Comparison of ENCODE assay signal across 26 mouse cellular contexts in genomic region chr14:32833847-32834246, GRCm38 (mm10). TPM values are rescaled to one million over a fixed set of nuclear protein-coding genes. Genes with fewer than 3 reads are reported as not detected.
DNase-seq lines count a peak whose midpoint lies in the region; ATAC-seq and TF ChIP-seq lines count a peak whose summit lies in the region.
"Had no signal": no experiment of that assay in that cellular context is flagged by ENCODE, and none has a peak within 500 bp of the region (broad histone marks: within the 10 kb centered on the region; RNA-seq: fewer than 3 reads in every experiment).

TSS of gene Fam170b (plus strand) at chr14:32833962.

- H3K27ac ChIP-seq in forebrain, embryonic 11.5 days (ENCODE audit: low read depth, low read length), result no peak within 1 kb of the TSS
- no peak within 1 kb of the TSS for H3K27ac ChIP-seq in forebrain, embryonic 12.5 days
- H3K27ac ChIP-seq in heart, adult 2 months, result no peak within 1 kb of the TSS
- 0 out of 2 replicates have a peak within 1 kb of the TSS, but pooled peaks have one; percentile 4 for H3K27ac ChIP-seq in heart, embryonic 10.5 days
- peak within 1 kb of the TSS; percentile 71 for H3K27ac ChIP-seq in testis, adult 2 months (ENCODE audit: control insufficient read depth, insufficient read depth, low read depth, low read length)

- no peak for TF ChIP-seq CTCF in heart, adult 2 months (IDR thresholded peaks at IDR 0.05)
- TF ChIP-seq CTCF in testis, adult 2 months (IDR thresholded peaks at IDR 0.05; ENCODE audit: control insufficient read depth, insufficient read depth, insufficient replicate concordance, low read depth, low read length), result no peak

- peak; percentile 37 for DNase-seq in forebrain, embryonic 11.5 days (ENCODE audit: low spot score)
- peak; percentile 62 for DNase-seq in heart, adult 11 months
- DNase-seq in heart, adult 2 months, result no peak
- DNase-seq in heart, embryonic 10.5 days (ENCODE audit: low spot score), result peak; percentile 61
- no peak for DNase-seq in heart, postnatal 14 days
- DNase-seq in testis, postnatal 10 days (ENCODE audit: low spot score), result no peak
- DNase-seq: adrenal gland, adult 2 months; adrenal gland, adult 8-10 months; adrenal gland, postnatal 10 days; adrenal gland, postnatal 14 days; adrenal gland, postnatal 25 days; adrenal gland, postnatal 36 days; B cell, adult 2 months; cerebellum, adult 11 months; cerebellum, adult 11-12 months had no signal

- intact Hi-C loops in heart, adult 2 months (cut with DNase I), result no loop called here
- intact Hi-C loops in heart, postnatal 14 days (cut with DNase I), result no loop called here

- ATAC-seq in forebrain, embryonic 11.5 days (replicated peaks; ENCODE audit: low FRiP score), result no peak
- no peak for ATAC-seq in forebrain, embryonic 12.5 days (ENCODE audit: low FRiP score)
- ATAC-seq: activated CD4-positive, CD25-positive, alpha-beta regulatory T cell, adult 4 months; CD4-positive, CD25-positive, alpha-beta regulatory T cell, adult 4 months; Patski had no signal

- TF ChIP-seq POLR2A in heart, adult 2 months (IDR thresholded peaks at IDR 0.05; ENCODE audit: insufficient read depth, low read depth, low read length), result no peak
- peak; percentile 87; the same call in 1 of the 2 replicates for TF ChIP-seq POLR2A in testis, adult 2 months (IDR thresholded peaks at IDR 0.05; ENCODE audit: control insufficient read depth, low read depth, low read length)

- H3K4me3 ChIP-seq in forebrain, embryonic 11.5 days (ENCODE audit: low read depth, low read length), result no peak within 1 kb of the TSS
- no peak within 1 kb of the TSS for H3K4me3 ChIP-seq in forebrain, embryonic 12.5 days (replicated peaks)
- no peak within 1 kb of the TSS for H3K4me3 ChIP-seq in heart, adult 2 months
- no peak within 1 kb of the TSS for H3K4me3 ChIP-seq in heart, embryonic 10.5 days
- H3K4me3 ChIP-seq in testis, adult 2 months (ENCODE audit: control insufficient read depth, low read depth, low read length), result peak within 1 kb of the TSS; percentile 92

- H3K27me3 ChIP-seq in forebrain, embryonic 11.5 days (ENCODE audit: control insufficient read depth, insufficient read depth, low read length), result no peaks in the 10 kb centered on the region
- H3K27me3 ChIP-seq in forebrain, embryonic 12.5 days, result 0 out of 2 replicates have a peak, but pooled peaks cover 3% of the 10 kb centered on the region
- H3K27me3 ChIP-seq in heart, adult 2 months (ENCODE audit: control insufficient read depth, insufficient read depth, low read length), result peaks cover 3% of the 10 kb centered on the region
- H3K27me3 ChIP-seq in heart, embryonic 10.5 days (ENCODE audit: insufficient read depth, poor library complexity, severe bottlenecking), result peaks cover 22% of the 10 kb centered on the region
- H3K27me3 ChIP-seq in testis, adult 2 months (ENCODE audit: control insufficient read depth, insufficient read depth, low read length), result no peaks in the 10 kb centered on the region
- H3K27me3 ChIP-seq: CH12.LX had no signal

- H3K9me3 ChIP-seq in forebrain, embryonic 11.5 days (ENCODE audit: control insufficient read depth, low read length), result no peaks in the 10 kb centered on the region
- H3K9me3 ChIP-seq in forebrain, embryonic 12.5 days, result no peaks in the 10 kb centered on the region
- H3K9me3 ChIP-seq in heart, embryonic 10.5 days, result no peaks in the 10 kb centered on the region

- H3K4me2 ChIP-seq in forebrain, embryonic 11.5 days (ENCODE audit: low read depth, low read length, severe bottlenecking), result no peak within 1 kb of the TSS
- H3K4me2 ChIP-seq in forebrain, embryonic 12.5 days, result no peak within 1 kb of the TSS

- H3K79me2 ChIP-seq in heart, adult 2 months (replicated peaks; ENCODE audit: control insufficient read depth, insufficient read depth, low read length), result no peaks in the 10 kb centered on the region

- 88% methylated on average over 8 of the region's 8 CpGs for WGBS in forebrain, embryonic 11.5 days
- 85% methylated on average over 8 of the region's 8 CpGs for WGBS in forebrain, embryonic 12.5 days
- 76% methylated on average over 8 of the region's 8 CpGs for WGBS in heart, adult 2 months
- WGBS in heart, embryonic 10.5 days, result 75% methylated on average over 8 of the region's 8 CpGs

- H3K9ac ChIP-seq in forebrain, embryonic 11.5 days (ENCODE audit: low read length), result no peak within 1 kb of the TSS
- no peak within 1 kb of the TSS for H3K9ac ChIP-seq in forebrain, embryonic 12.5 days
- H3K9ac ChIP-seq in heart, adult 2 months (ENCODE audit: low read depth, low read length), result no peak within 1 kb of the TSS

- TF ChIP-seq EP300 in heart, adult 2 months (IDR thresholded peaks at IDR 0.05; ENCODE audit: insufficient read depth, low read depth, low read length), result no peak

- no peaks in the 10 kb centered on the region for H3K36me3 ChIP-seq in forebrain, embryonic 11.5 days (ENCODE audit: control insufficient read depth, insufficient read depth, low read length)
- H3K36me3 ChIP-seq in forebrain, embryonic 12.5 days (replicated peaks), result no peaks in the 10 kb centered on the region
- H3K36me3 ChIP-seq in heart, adult 2 months (ENCODE audit: control insufficient read depth, insufficient read depth, low read length), result no peaks in the 10 kb centered on the region
- no peaks in the 10 kb centered on the region for H3K36me3 ChIP-seq in heart, embryonic 10.5 days
- no peaks in the 10 kb centered on the region for H3K36me3 ChIP-seq in testis, adult 2 months (ENCODE audit: control insufficient read depth, insufficient read depth, low read length)
- H3K36me3 ChIP-seq: G1E had no signal

- no peaks in the 10 kb centered on the region for H3K4me1 ChIP-seq in forebrain, embryonic 11.5 days (replicated peaks; ENCODE audit: control insufficient read depth, insufficient read depth, low read length)
- H3K4me1 ChIP-seq in forebrain, embryonic 12.5 days, result no peaks in the 10 kb centered on the region
- peaks cover 2% of the 10 kb centered on the region; the same call in 1 of the 2 replicates for H3K4me1 ChIP-seq in heart, adult 2 months (ENCODE audit: control insufficient read depth, insufficient read depth, low read length)
- 0 out of 2 replicates have a peak, but pooled peaks cover 15% of the 10 kb centered on the region for H3K4me1 ChIP-seq in heart, embryonic 10.5 days
- no peaks in the 10 kb centered on the region for H3K4me1 ChIP-seq in testis, adult 2 months (ENCODE audit: control insufficient read depth, insufficient read depth, low read length)

RNA-seq across cellular contexts. Expression of gene Fam170b, which starts in this region (rescaled TPM):
- 0.16 TPM in 1 of 2 replicates, not detected in the other for polyA plus RNA-seq in forebrain, embryonic 11.5 days (2014; fragmentation: Nextera tagmentation; extraction: Ambion mirVana)
- polyA plus RNA-seq in forebrain, embryonic 12.5 days (2016; fragmentation: Nextera tagmentation; extraction: Ambion mirVana), result not detected in 2 replicates
- not detected for total RNA-seq in heart, adult 2 months (2021)
- polyA plus RNA-seq in heart, adult 2 months (2012; rRNA removed), result 0.09 and 0.10 TPM in 2 replicates
- polyA plus RNA-seq in heart, embryonic 10.5 days (2016; fragmentation: Nextera tagmentation; extraction: Ambion mirVana), result 0.09 TPM in 1 of 2 replicates, not detected in the other
- not detected for total RNA-seq in heart, postnatal 14 days (2021)
- polyA plus RNA-seq in testis, adult 2 months (2012; rRNA removed), result 211 and 224 TPM in 2 replicates
- total RNA-seq: adrenal gland, postnatal 10 days; adrenal gland, postnatal 14 days; adrenal gland, postnatal 4 days; CH12.LX; MEL had no signal
- polyA plus RNA-seq: activated CD4-positive, CD25-positive, alpha-beta regulatory T cell, adult 4 months; brain, embryonic 14.5 days; C2C12; CD4-positive, CD25-positive, alpha-beta regulatory T cell, adult 4 months; G1E; Patski had no signal

Comparison
In these comparisons a context has a peak if more than half of its experiments do, and no peak if none do; other contexts are left out.
1. RNA of gene Fam170b (polyA plus RNA-seq): 211 to 224 TPM in testis, adult 2 months; 0.09 to 0.10 TPM in heart, adult 2 months, 0.09 TPM in heart, embryonic 10.5 days, not detected in forebrain, embryonic 12.5 days and 0.16 TPM in forebrain, embryonic 11.5 days; every median in the first group is over 100 times any median in the second.
2. Peak in DNase-seq in forebrain, embryonic 11.5 days; RNA of the gene not detected or under 1 TPM.
3. Peak in DNase-seq and H3K27ac ChIP-seq in heart, embryonic 10.5 days; RNA of the gene not detected or under 1 TPM.